Mouse (Mus musculus): ENCODE results near the gene Pwp2. TPM values are rescaled to one million over a fixed set of nuclear protein-coding genes. Genes with fewer than 3 reads are reported as not detected.

Pwp2 gene
- total and polyA plus RNA-seq, 3 experiments, result 41.2 to 49.9 (median 43.0) TPM

DNA sequence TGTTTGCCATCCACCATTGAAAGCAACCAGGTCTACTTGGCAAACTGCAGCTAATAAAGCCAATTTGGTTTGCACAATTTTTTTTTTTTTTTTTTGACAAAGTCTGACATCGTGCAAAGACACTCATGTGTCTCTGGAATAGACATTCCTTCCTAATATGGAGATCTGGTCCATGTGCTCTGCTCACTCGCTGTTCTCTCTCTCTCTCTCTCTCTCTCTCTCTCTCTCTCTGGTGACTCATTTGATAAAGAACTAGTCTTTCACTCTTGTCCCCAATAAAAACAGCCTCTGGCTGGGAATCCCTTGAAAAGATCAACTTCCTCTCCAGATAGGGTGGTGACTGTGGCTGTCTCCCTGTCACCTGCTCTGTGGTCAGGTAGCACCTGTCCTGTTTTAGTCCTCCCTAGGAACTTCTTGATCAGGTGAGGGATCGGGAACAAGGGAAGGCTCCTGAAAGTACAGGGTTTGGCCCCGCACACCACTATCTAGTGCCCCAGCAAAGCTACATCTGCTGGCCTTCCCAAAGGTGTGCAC lies 37.0 kb downstream of the Pwp2 start:
- Histone ChIP-seq H3K9ac (ENCODE audit: insufficient read depth, low read depth) (no peak overlapping the region), H3K36me3 (replicated peaks in 1 of 2; ENCODE audit: control insufficient read depth in 1 of 2, insufficient read depth in 1 of 2, low read length in 1 of 2) (no peaks in the 10 kb centered on the region), H3K4me3 (replicated peaks in 1 of 3; ENCODE audit: low read depth in 2 of 3, low read length in 2 of 3, poor library complexity in 1 of 3) (no peak overlapping the region), H3K4me2 (ENCODE audit: insufficient read depth, low read depth, poor library complexity, severe bottlenecking) (no peak overlapping the region), H3K27me3 (replicated peaks) (peaks cover 10% of the 10 kb centered on the region), H3K79me2 (replicated peaks; ENCODE audit: control insufficient read depth, extremely low read depth, insufficient read depth, poor library complexity, severe bottlenecking) (no peaks in the 10 kb centered on the region), H3K27ac (ENCODE audit: insufficient read depth, low read depth) (no peak overlapping the region), H3K9me3 (replicated peaks; ENCODE audit: low read length) (peaks cover under 1% of the 10 kb centered on the region), H3K4me1 (ENCODE audit: control insufficient read depth in 1 of 2, insufficient read depth in 2 of 2) (peaks cover 0 to 19% of the 10 kb centered on the region in 2 experiments; a peak in 2 of 4 replicates)
- in situ Hi-C loops (cut with MboI; ENCODE audit: low pct_ligation_motif_present, low pct_unique_long_range_greater_than_20kb, low sequenced_read_pairs), result loop anchor here (10.0 kb wide), 1 partner anchor 53 kb away; no protein-coding TSS in a partner anchor
- dilution Hi-C loops (cut with MboI; ENCODE audit: extremely low pct_ligation_motif_present, extremely low pct_unique_long_range_greater_than_20kb, low sequenced_read_pairs), result no loop called here
- TF ChIP-seq CHD1 (IDR thresholded peaks at IDR 0.05; ENCODE audit: low read depth, low read length) (no peak), EP300 (IDR thresholded peaks at IDR 0.05; ENCODE audit: low read length) (no peak), ZMIZ1 (IDR thresholded peaks at IDR 0.05; ENCODE audit: low read depth, low read length) (no peak), USF2 (conservative IDR thresholded peaks at IDR 0.05; ENCODE audit: low read depth, low read length) (no peak), MEF2A (IDR thresholded peaks at IDR 0.05; ENCODE audit: borderline replicate concordance, low read depth, low read length) (no peak), POLR2AphosphoS2 (IDR thresholded peaks at IDR 0.05; ENCODE audit: low read depth, low read length) (no peak), JUND (conservative IDR thresholded peaks at IDR 0.05; ENCODE audit: low read depth, low read length) (no peak), UBTF (IDR thresholded peaks at IDR 0.05; ENCODE audit: low read depth, low read length) (no peak), JUN (IDR thresholded peaks at IDR 0.05; ENCODE audit: insufficient read depth, low read depth, low read length) (no peak), ELF1 (IDR thresholded peaks at IDR 0.05; ENCODE audit: low read depth, low read length) (no peak), MAZ (IDR thresholded peaks at IDR 0.05; ENCODE audit: low read depth, low read length) (no peak), MYC (IDR thresholded peaks at IDR 0.05; ENCODE audit: low read depth, low read length) (no peak), BHLHE40 (IDR thresholded peaks at IDR 0.05; ENCODE audit: low read depth, low read length) (no peak), GABPA (IDR thresholded peaks at IDR 0.05; ENCODE audit: insufficient replicate concordance, low read depth, low read length) (no peak), ZNF384 (IDR thresholded peaks at IDR 0.05; ENCODE audit: low read depth, low read length) (no peak), POLR2A (IDR thresholded peaks at IDR 0.05; ENCODE audit: low read depth, low read length) (no peak), KAT2A (IDR thresholded peaks at IDR 0.05; ENCODE audit: insufficient replicate concordance, low read length) (no peak), SIN3A (IDR thresholded peaks at IDR 0.05; ENCODE audit: low read length) (no peak), IRF4 (IDR thresholded peaks at IDR 0.05; ENCODE audit: low read depth, low read length) (no peak), NRF1 (IDR thresholded peaks at IDR 0.05; ENCODE audit: low read depth, low read length) (no peak)
- no peak for DNase-seq (ENCODE audit: extremely low read depth)
